Mouse (Mus musculus) fat pad, adult 2 months (tissue): ENCODE measurements at regions not wholly inside any gene's neighbourhood (a gene's known extent, or its start where the extent isn't known, plus 50 kb on each side); places are given as distances from the start of the nearest gene placed in this dataset.

Experiments
- DNase-seq: peaks from one replicate; pipeline ENCODE4 v3.0.0-alpha.2; 2011; ENCODE audit warnings: low read depth, low spot score; ENCODE audit errors: extremely low read depth

- peak; percentile 37 for DNase-seq
Observed at GRCm38 (mm10) chr16:14800209-14800608, 106.2 kb upstream of the Efcab1 start.

- no peak for DNase-seq
Observed at GRCm38 (mm10) chr16:14827008-14827407, 79.4 kb upstream of the Efcab1 start.

- DNase-seq, result no peak
Observed at GRCm38 (mm10) chr16:14840786-14841185, 65.6 kb upstream of the Efcab1 start.
